Mouse (Mus musculus) mammary gland, adult 2 months (tissue): Measurements from ENCODE around the gene Olfr1366. TPM values are rescaled to one million over a fixed set of nuclear protein-coding genes. Genes with fewer than 3 reads are reported as not detected.

Experiments used
- polyA plus RNA-seq: library from polyadenylated mRNA; depleted of rRNA; stranded (reverse); fragments of >200 nt; gene quantifications from 2 replicates; pipeline ENCODE4 v1.2.3, GENCODE M21; 2012; ENCODE audit warnings: low replicate concordance; rRNA removed

Gene Olfr1366
- polyA plus RNA-seq: not detected in 2 replicates

GRCm38 (mm10) chr13:21542708-21543107, at the start of gene Olfr1366:
TSS of gene Olfr1366 (minus strand) at chr13:21542808.

DNA sequence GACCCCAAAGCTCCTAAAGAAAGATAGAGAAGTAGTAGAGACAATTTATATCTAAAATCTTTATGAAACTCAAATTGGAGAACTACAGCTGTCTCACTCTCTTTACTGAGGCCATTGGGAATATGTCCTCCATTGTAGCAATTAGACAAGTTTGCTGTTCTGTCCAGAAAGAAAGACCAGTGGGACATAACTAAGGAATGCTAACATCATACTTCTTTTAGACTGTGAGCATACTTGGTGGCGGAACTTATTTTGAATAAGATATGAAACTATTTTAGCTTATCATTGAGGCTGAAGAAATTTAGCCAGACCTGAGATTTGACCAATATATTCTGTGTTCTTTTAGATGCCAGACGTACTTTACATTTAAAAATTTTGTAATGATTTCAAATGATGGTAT, 39.1 kb upstream of the Olfr1366 start, which contains the start of gene Olfr1364:
Gene Olfr1364 (minus strand): TSS at position 101 of the 400 bp plus-strand sequence.

DNA sequence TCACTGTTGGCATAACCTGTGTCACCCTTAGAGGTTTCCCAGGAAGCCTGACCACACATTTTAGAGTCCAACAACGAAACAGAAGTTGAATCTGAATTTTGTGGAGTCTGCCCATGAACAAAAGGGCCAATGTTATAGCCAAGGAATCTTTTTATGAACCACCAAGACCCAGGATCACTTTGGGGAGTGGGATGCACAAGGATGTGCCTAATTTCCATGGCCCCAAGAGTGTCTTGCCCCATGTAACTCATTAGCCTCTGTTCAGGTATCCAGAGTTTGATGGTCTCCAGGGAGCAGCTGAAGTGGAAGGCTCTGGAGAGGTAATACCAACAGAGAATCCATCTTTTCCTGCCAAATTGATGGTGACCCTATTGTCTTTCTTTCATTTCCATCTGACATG, 17.2 kb upstream of the Olfr1366 start, which contains the start of gene Olfr1535:
Gene Olfr1535 (minus strand): TSS at position 101 of the 400 bp plus-strand sequence.

GRCm38 (mm10) chr13:21530781-21531201, 11.8 kb downstream of the Olfr1366 start, which contains the start of gene Zkscan8:
TSS of gene Zkscan8 (minus strand) at chr13:21531120.

DNA sequence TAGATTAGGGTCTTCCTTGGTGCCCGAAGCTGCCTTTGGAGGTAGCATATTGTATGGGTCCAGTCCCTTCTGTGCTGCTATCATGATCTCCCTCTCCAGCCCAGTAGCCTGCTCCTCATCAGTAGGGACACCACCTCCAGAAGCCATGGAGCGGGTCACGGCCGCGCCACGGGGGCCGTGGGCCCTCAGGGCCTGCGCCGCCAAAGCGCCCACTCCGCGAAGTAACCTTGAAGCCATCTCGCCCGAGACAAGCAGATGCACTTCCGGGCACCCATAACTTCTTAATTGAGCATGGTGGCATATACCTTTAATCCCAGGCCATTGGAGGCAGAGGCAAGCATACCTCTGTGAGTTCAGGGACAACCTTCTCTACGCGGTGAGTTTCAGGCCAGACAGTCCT, 41.4 kb downstream of the Olfr1366 start, which contains the start of gene Gm11273:
Gene Gm11273 (minus strand): TSS at position 237 of the 400 bp plus-strand sequence.

GRCm38 (mm10) chr13:21495080-21495479, 47.5 kb downstream of the Olfr1366 start, which contains the start of gene AK157302:
TSS of gene AK157302 (plus strand) at chr13:21495223.

Other genes starting within 250 kb of the Olfr1366 start
- gene Gpx6, start 230.7 kb downstream of the Olfr1366 start, polyA plus RNA-seq: not detected in 2 replicates
- gene Olfr1367, start 195.9 kb downstream of the Olfr1366 start, polyA plus RNA-seq: not detected in 2 replicates
- 0.57 and 1.9 TPM in 2 replicates for gene Zscan12, start 180.0 kb downstream of the Olfr1366 start, polyA plus RNA-seq
- gene Zkscan3, start 140.1 kb downstream of the Olfr1366 start, polyA plus RNA-seq: 20.3 and 33.3 TPM in 2 replicates
- 0.13 and 0.37 TPM in 2 replicates for gene Pgbd1, start 101.8 kb downstream of the Olfr1366 start, polyA plus RNA-seq
- 8.0 and 24.0 TPM in 2 replicates for gene Zscan26, start 89.1 kb downstream of the Olfr1366 start, polyA plus RNA-seq
- 0.78 and 0.93 TPM in 2 replicates for gene Nkapl, start 74.3 kb downstream of the Olfr1366 start, polyA plus RNA-seq
- 0.83 and 0.84 TPM in 2 replicates for gene Zkscan4, start 63.9 kb downstream of the Olfr1366 start, polyA plus RNA-seq
- gene Gm10065, start 63.4 kb downstream of the Olfr1366 start, polyA plus RNA-seq: not detected in 2 replicates
- 0.10 and 0.29 TPM in 2 replicates for gene AK157302, start 47.6 kb downstream of the Olfr1366 start, polyA plus RNA-seq
- 7.7 and 27.9 TPM in 2 replicates for gene Gm11273, start 41.4 kb downstream of the Olfr1366 start, polyA plus RNA-seq
- gene Zkscan8, start 11.7 kb downstream of the Olfr1366 start, polyA plus RNA-seq: 2.2 and 7.0 TPM in 2 replicates
- not detected in 2 replicates for gene Olfr1535, start 17.1 kb upstream of the Olfr1366 start, polyA plus RNA-seq
- not detected in 2 replicates for gene Olfr1364, start 39.0 kb upstream of the Olfr1366 start, polyA plus RNA-seq
- 0.03 and 0.04 TPM in 2 replicates for gene Olfr1362, start 71.2 kb upstream of the Olfr1366 start, polyA plus RNA-seq
- gene Olfr11, start 99.7 kb upstream of the Olfr1366 start, polyA plus RNA-seq: 0.03 TPM in 1 of 2 replicates, not detected in the other
- not detected in 2 replicates for gene Olfr1361, start 120.6 kb upstream of the Olfr1366 start, polyA plus RNA-seq
- gene Olfr1360, start 134.6 kb upstream of the Olfr1366 start, polyA plus RNA-seq: not detected in 2 replicates
- not detected in 2 replicates for gene Olfr1359, start 155.3 kb upstream of the Olfr1366 start, polyA plus RNA-seq
- gene Hist1h2bl, start 173.3 kb upstream of the Olfr1366 start, polyA plus RNA-seq: 1.7 and 11.3 TPM in 2 replicates
- 2.7 and 18.5 TPM in 2 replicates for gene Hist1h2ai, start 173.6 kb upstream of the Olfr1366 start, polyA plus RNA-seq
- gene Hist1h3h, start 174.9 kb upstream of the Olfr1366 start, polyA plus RNA-seq: 6.1 and 31.9 TPM in 2 replicates
- gene Hist1h2bm, start 179.2 kb upstream of the Olfr1366 start, polyA plus RNA-seq: 1.3 and 2.3 TPM in 2 replicates
- gene Hist1h4j, start 192.3 kb upstream of the Olfr1366 start, polyA plus RNA-seq: 1.0 and 2.4 TPM in 2 replicates
- 2.8 and 15.5 TPM in 2 replicates for gene Hist1h4k, start 207.7 kb upstream of the Olfr1366 start, polyA plus RNA-seq
- gene Hist1h2ak, start 211.0 kb upstream of the Olfr1366 start, polyA plus RNA-seq: 3.4 and 19.7 TPM in 2 replicates
- gene Hist1h2bn, start 211.3 kb upstream of the Olfr1366 start, polyA plus RNA-seq: 2.6 and 14.3 TPM in 2 replicates
- 0.23 and 0.54 TPM in 2 replicates for gene Hist1h1b, start 237.8 kb upstream of the Olfr1366 start, polyA plus RNA-seq
- gene Hist1h3i, start 240.6 kb upstream of the Olfr1366 start, polyA plus RNA-seq: 9.6 and 20.0 TPM in 2 replicates
- 1.3 and 17.7 TPM in 2 replicates for gene Hist1h2an, start 244.4 kb upstream of the Olfr1366 start, polyA plus RNA-seq
- 1.1 and 1.5 TPM in 2 replicates for gene Hist1h2bp, start 244.7 kb upstream of the Olfr1366 start, polyA plus RNA-seq